Mouse (Mus musculus) megakaryocyte, adult 5-6 weeks (primary cell): ENCODE measurements around the gene Slc41a1. TPM values are rescaled to one million over a fixed set of nuclear protein-coding genes. Genes with fewer than 3 reads are reported as not detected.
"Not testable (repeated sequence)": the region's sequence is repeated elsewhere in the genome, so short reads cannot be mapped to it uniquely, and the experiment has no call there.

Experiments used
- ATAC-seq: 2 replicates; pipeline ENCODE4 v1.8.0; 2016; ENCODE audit warnings: mild to moderate bottlenecking, inconsistent platforms; ENCODE audit not compliant: poor library complexity, severe bottlenecking
- total RNA-seq, 2 experiments: library from RNA; stranded (forward) in 1 of 2; stranded (reverse) in 1 of 2; fragments of 153-499, 151-499 nt in 1 of 2; fragments of 221-1000, 200-1000 nt in 1 of 2; gene quantifications; 2 replicates each; pipeline versions ENCODE4 v1.2.3 to v1.2.4; 2015 to 2017

The Slc41a1 gene
- total RNA-seq (2015) = 3.4 and 7.8 TPM in 2 replicates
- total RNA-seq (2017) = 3.1 and 5.3 TPM in 2 replicates

DNA sequence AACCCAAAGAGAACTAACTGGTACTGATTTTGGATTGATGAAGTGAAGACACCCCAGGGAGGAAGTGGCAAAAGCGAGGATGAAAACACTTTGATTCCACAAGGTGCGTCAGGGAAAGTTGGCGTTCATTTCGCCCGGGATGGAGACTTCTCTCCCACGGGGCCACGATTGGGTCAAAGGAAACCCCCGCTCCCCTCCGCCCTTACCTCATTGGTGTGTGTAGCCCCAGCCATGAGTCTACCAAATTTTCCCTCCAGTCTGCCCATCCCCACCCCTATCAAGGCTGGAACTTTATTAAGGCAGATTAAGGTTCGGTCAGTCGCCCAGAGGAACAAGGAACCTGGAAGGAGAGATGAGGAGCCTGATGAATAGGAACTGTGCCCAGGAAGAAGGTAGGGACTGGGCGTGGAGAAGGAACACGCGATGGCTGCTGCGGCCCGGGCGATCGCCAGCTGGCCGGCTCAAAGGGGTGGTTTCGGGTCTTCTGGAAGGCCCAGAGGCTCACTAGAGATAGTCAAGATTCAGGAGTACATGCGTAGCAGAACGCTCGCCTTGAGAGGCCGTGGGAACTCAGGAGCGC is at the start of gene Slc41a1:
Gene Slc41a1, plus strand, starts transcription at position 287 of the 580 bp plus-strand sequence.
- ATAC-seq = peak; percentile 50

DNA sequence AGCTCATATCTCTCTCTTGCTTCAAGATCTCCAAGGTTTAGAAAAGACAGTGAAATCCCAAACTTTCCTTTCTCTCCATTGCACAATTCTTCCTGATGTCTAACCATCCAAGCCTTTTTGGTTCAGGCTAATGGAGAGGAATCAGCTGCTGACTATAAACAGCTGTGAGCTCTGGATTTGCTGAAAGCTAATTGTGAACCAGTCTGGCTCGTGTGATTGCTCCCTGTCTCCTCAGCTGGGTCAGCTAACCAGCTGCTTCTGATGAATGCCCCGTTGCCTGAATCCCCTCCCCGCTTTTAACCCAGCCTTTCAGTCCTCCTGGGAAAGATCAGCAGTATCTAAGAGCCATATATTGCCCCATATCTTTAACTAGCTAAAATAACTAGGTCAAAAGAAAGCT is 32.7 kb upstream of the Slc41a1 start:
- ATAC-seq = no peak

DNA sequence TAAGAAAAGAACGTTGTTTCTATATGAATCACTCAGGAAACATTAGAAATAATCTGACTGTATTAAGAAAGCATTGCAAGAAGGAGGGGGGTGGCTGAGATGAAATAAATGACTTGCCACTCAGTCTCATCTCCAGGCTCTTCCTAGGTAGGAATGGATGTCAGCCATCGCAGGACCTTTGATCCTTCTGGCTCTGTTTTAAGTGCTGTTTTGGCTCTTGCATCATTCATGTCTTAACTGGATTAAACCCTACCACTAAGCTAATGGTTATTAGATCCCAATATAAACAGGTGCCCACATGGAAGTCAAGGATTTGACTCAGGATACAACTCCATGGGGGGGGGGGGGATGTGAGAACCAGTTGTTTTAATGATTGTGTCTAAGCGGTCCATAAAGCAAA is 32.1 kb upstream of the Slc41a1 start:
- ATAC-seq = no peak

DNA sequence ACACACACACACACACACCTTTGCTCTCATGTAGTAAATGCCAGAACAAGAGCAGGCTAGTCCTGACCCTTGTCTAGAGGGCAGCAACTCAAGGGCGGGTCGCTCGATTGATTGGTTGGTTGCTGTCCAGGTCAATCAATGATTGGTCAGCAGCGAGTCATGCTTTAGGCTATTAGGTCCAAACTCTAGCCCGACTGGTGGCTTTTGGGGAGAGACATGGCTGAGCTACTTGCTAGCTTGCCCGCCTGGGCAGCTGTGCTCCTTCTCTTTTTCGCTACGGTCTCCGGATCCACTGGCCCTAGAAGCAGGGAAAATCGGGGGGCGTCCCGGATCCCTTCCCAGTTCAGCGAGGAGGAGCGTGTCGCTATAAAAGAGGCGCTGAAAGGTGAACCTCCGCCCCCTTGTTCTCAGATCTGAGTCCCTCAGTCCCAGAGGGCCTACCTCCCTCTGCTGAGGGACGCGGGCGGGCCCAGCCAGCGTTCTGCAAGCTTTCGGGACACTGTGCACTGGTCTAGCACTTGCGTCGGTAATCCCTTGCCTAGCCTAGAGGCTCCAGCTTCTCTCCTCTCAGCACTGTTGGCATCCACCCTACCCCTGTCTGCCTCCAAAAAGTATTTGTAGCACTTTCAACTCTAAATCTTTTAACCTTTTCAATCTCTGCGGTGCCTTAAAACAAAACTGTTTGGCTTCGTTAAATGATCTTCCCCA is 29.9 kb upstream of the Slc41a1 start, which contains the start of gene Pm20d1:
Gene Pm20d1, plus strand, starts transcription at position 180 of the 708 bp plus-strand sequence.
- 0 out of 2 replicates have a peak, but pooled peaks have one; percentile 15 for ATAC-seq

DNA sequence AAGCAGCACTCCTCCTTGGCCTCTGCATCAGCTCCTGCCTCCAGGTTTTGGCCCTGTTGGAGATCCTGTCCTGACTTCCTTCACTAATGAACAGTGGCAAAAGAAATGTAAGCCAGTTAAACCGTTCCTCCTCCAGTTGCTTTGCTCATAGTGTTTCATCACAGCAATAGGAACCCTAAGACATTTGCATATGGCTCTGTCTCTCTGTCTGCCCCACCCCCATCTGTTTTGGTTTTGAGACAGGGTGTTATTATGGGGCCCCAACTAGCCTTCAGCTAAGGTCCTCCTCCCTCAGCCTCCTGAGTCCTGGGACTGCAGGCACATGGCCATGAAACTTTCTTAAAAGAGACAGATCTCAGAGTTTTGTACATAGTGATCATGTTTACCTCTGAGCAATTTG is 27.3 kb upstream of the Slc41a1 start:
- ATAC-seq = no peak

DNA sequence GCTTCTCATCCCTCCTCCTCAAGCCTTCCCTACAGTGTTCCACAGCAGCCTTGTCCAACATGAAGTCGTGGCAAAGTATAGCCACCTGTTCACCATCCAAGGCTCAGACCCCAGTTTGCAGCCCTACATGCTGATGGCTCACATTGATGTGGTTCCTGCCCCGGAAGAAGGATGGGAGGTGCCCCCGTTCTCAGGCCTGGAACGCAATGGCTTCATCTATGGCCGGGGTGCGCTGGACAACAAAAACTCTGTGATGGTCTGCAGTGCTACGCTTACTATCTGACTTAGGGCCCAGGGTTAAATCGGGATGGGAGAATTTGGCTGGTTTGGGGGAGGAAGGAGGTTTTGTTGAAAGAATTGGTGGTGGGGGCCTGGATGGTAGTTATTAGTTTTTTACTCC is 26.2 kb upstream of the Slc41a1 start:
- no peak for ATAC-seq

DNA sequence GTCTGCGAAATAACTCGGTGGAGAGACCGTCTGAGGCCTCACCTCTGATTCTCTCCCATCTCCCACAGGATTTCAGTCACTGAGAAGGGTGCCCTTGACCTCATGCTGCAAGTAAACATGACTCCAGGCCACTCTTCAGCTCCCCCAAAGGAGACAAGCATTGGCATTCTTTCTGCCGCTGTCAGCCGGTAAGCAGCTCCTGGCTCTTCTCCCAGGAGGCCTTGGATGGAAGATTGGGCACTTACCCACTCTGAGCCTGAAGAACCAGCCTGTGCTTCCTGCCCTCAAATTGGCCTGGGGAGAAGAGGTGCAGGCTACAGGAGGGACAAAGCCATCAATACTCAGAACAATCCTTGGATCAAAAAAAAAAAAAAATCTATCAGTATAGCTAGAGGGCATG is 24.6 kb upstream of the Slc41a1 start:
- no peak for ATAC-seq

DNA sequence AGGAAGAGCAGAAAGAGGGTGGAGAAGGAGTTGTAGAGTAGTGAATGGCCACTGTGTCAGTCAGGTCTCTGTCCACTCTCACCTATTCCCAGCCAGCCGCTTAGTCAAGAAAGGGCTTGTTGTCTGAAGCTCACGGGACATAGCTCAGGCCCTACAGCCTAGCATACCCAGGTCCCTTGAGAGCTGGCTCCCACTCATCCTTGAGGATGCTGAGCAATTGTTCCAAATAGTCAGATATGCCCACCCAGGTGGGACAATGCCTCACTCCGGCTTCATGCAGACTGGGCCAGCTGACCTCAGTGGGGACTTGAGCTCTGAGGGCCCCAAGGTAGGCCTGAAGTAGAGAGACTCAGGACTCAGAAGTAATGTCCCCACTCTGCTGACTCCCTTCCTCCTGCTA is 23.1 kb upstream of the Slc41a1 start:
- ATAC-seq = no peak

DNA sequence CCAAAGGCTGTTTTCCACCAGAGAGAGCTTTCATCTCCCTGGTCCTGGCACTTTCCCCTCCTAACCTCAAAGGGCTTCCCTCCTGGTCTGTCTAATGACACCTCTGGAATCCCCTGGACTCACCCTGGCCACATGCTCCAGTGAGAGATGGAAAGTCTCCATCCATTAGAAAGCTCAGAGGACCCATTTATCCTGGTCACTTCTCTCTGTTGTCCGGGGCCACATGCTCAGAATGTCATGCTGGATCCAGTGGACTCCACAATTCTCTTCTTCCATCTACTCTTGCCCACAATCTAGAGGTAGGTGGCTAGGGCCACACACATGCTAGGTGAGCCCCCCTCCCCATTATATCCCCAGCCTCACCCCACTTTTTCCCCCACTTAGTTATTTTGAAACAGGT is 18.3 kb upstream of the Slc41a1 start:
- no peak for ATAC-seq

DNA sequence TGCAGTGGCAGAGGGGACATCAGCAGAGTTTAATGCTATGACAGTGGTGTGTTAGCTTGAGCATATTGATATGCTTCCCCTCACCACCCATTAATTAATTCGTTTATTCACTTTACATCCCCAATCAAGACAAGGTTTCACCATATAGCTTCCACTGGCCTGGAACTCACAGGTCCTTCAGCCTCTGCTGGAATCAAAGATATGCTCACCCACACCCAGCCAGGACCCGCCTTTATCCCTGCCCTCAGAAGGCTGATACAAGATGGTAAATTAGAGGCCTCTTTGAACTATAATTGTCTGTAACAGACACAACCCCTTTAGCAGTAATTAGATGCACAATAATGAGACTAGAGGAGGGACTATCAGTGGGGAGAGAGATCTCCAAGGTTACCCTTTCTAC is 17.6 kb upstream of the Slc41a1 start:
- ATAC-seq = no peak

DNA sequence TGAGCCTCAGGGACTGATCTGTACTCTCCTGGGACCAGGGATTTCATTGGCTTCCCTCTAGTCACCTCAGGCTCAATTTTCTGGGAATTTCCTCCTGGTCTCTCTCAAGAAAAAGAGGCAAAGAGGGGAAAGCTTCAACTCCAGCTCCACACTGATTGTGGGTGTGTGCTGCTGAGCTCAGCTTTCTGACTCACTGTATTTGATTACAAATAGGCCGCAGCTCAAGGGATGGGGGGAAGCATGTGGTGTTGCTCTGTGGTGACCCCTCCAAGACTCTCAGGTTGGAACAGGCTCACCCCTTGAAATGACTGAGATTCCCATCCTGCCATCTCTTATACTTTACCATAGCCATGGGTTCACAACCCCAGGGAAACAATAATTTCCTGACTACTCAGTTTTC is 15.9 kb upstream of the Slc41a1 start:
- no peak for ATAC-seq

DNA sequence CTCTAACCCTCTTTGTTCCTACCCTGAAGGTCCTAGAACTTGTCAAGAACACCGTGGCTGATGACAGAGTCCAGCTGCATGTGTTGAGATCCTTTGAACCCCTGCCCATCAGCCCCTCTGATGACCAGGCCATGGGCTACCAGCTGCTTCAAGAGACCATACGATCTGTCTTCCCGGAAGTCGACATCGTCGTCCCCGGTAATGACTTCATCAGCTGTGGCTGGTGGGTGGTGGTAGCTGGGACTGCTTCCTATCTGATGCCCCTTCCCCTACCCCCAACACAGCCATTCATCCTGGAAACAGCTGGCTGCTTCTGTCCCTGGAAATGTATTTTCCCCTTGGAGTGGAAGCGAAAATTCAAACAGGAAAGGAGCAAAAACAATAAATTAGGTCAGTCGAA is 15.3 kb upstream of the Slc41a1 start:
- ATAC-seq = no peak

DNA sequence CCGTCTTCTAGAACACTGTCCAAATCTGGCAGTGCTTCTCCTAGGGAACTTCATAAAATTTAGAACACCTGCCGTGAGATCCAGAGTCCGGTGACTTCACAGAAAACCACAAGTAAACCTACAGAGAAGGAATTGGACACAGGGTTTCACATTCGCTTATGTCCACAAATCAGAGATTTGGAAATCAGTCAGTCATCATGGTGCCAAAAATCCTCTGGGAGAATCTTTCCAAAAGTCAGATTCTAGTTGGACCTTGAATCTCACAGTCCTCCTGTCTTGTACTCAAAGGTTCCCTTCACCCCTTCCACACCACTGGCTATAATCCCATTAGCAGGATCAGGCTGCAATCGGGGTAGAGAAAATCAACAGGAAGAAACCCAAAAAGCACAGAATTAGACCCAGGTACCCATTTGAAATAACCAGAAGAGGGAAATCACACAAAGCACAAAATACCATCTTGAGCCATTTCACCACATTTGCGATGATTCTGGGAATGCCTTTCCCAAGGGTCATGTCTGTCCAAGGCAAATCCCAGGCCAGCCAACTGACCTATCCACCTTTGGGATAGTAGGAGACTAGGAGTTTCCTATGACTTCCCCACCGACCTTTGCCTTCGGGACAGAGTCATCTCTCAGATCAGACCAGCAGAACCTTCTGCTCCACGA is 14.5 kb upstream of the Slc41a1 start:
- no peak for ATAC-seq

DNA sequence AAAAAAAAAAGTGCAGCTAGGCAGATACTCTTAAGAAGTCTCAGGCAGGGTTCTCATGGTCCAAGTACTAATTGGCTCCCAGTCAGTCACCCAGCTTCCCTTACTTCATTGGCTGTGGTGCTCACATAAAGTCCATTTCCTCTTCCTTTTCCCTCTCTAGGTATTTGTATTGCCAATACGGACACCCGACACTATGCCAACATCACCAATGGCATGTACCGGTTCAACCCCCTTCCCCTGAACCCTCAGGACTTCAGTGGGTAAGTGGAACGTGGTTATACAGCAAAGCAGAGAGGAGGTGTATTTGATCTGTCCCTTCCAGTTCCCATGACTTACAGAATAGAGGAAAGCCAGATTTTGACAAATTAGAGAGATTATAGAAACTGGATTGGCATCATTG is 13.6 kb upstream of the Slc41a1 start:
- ATAC-seq = no peak

DNA sequence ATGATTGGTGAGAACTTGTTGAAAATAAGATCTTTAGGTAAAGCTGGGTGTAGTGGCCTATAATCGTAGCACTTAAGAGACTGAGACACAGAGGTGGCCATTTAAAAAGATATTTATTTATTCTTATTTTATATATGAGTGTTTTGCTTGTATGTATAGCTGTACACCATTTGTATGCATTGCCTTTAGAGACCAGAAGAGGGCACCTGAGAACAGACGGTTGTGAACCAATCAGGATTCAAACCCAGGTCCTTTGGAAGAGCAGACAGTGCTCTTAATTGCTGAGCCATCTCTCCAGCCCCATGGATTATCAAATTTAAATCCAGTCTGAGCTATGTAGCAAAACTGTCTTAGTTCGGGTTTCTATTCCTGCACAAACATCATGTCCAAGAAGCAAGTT is 13.1 kb upstream of the Slc41a1 start:
- ATAC-seq = no peak

DNA sequence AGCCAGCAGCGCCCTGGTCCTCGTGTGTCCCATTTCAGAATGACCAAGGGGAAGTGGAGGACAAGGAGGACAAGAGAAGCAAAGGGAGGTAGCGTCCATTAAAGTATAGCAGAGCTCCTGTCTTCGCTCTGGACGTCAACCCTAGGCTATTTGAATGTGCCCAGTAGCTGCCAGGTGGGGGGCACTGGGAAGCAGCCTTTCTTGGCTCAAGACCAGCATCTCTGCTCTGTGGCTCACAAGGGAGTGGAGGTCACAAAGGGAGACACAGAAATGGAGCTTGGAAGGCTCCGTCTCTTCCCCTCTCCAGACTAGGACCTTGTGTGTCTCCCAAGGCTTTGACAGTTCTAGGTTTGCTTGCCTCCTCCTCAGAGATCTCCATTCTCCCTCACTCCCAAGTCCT is 10.4 kb upstream of the Slc41a1 start:
- ATAC-seq = no peak

DNA sequence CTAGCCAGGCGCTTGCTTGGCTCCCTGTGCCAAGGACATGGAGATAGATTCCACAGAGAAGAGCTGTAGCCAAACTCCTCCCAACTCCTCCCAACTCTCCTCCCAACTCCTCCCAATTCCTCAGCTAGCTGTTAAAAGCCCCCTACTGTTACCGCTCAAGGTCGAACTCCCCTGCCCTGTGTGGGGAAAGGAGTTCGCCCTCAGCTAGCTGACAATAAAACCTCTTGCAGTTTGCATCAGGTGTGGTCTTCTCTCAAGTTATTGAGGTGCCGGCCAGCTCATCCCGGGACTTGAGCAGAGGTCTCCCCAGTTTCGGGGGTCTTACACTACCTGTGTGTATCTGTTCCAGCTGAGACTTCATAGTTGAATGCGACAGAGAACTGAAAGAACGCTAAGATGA is 6.9 kb upstream of the Slc41a1 start:
- ATAC-seq = not testable (repeated sequence)

DNA sequence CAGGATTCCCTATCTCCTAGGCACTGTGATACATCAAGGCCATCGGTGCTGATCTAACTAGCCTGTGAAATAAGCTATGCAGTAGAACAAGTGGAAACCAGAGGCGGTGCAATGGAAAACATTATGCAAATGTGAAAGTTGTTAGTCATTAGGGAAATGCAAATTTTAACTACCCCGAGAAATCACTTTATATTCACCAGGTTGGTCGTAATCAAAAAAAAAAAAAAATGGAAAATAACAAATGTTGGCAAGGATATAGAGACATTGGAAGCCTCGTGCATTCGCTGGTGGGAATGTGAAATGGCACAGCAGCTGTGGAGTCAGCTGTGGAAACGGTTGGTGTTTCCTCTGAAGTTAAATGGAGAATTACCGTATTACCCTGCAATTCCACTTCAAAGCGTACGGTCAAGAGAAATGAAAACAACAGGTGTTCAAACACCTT is 6.4 kb upstream of the Slc41a1 start:
- ATAC-seq = no peak

DNA sequence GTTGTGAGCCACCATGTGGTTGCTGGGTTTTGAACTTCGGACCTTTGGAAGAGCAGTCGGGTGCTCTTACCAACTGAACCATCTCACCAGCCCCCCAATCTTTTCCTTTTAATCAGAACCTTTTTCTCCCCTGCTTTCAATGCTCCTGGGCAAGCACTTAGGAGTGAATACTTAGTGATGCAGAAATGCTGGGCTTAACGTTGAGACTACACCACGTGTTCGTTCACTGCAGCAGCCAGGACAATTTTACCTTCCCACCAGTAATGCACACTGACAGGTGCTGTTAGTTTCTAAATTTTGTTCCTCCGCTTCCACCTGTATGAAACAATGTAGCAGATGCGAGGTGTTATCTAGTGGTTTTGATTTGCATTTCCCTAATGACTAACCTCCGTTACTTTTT is 5.0 kb upstream of the Slc41a1 start:
- ATAC-seq = no peak

DNA sequence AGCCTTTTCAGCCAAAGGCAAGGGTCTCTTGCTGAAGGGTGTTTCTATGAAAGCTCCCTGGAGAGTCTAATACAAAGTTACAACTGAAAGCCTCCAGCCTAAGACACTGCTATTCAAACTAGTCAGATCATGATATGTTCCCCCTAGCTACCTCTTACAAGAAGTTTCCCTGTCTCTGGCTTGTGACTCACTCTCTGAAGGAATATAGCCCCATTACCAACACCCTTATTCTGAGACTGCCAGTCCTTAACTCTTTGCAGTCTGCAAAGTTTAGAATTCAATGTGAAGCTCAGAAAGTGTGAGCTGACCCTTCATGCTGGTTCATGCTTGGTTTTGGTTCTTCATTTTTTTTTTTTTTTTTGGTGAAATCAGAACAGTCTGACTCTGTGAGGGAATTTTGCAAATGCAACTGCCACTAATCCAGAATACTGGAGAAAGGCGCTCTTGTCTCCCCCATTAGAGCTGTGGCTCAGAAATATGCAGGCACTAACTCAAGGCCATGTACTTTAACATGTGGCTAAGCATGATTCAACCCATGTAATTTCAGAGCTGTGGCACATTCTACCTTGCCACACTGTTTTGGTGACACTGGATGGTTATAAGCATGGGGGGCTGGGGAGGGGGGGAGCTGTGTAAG is 4.3 kb upstream of the Slc41a1 start:
- ATAC-seq = no peak

DNA sequence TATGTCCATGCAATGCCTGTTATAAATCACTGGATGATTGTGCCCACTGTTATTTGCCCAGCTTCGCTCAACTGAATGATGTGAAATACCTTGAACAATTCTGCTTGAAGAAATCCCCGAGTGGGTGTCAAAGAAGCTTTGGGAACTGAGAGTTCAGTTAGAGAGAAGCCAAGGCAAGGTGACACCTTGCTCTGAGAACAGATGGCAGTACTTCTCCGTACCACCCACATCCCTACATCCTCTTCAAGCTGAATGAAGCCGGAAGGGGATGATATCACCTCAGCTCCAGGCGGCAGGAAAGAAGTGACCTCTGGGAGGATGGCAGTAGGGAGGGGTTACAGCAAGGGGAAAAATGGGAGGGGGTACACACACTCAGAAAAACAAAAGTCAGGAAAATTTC is 3.7 kb upstream of the Slc41a1 start:
- ATAC-seq = no peak
